Mouse (Mus musculus): ENCODE measurements at regions not wholly inside any gene's neighbourhood (a gene's known extent, or its start where the extent isn't known, plus 50 kb on each side); places are given as distances from the start of the nearest gene placed in this dataset.

GRCm38 (mm10) chr1:7388627-7389026 lies 2580.9 kb downstream of the Gm37988 start:
- Histone ChIP-seq H3K4me3 (ENCODE audit: insufficient read depth in 1 of 2, low read depth in 2 of 2, low read length in 2 of 2) (no peak overlapping the region), H3K36me3 (replicated peaks; ENCODE audit: control insufficient read depth, insufficient read depth, low read depth) (no peaks in the 10 kb centered on the region), H3K9me3 (ENCODE audit: control insufficient read depth, low read length) (no peaks in the 10 kb centered on the region), H3K9ac (replicated peaks) (no peak overlapping the region), H3K4me2 (ENCODE audit: low read depth) (no peak overlapping the region), H3K4me1 (replicated peaks; ENCODE audit: control insufficient read depth in 2 of 2, insufficient read depth in 2 of 2, low read length in 1 of 2) (no peaks in the 10 kb centered on the region), H3K27me3 (ENCODE audit: control insufficient read depth, insufficient read depth, low read length) (no peaks in the 10 kb centered on the region), H3K27ac (no peak overlapping the region)
- no peak for ATAC-seq (ENCODE audit: insufficient read depth)
- no peak for TF ChIP-seq CTCF (IDR thresholded peaks at IDR 0.05; ENCODE audit: low read depth)
- no peak for TF ChIP-seq EP300 (IDR thresholded peaks at IDR 0.05; ENCODE audit: low read depth)
- 61% methylated on average over 1 of the region's 1 CpGs for WGBS (ENCODE audit: insufficient replicate concordance)
- DNase-seq (ENCODE audit: low read depth in 3 of 3, low spot score in 3 of 3), result no peak

GRCm38 (mm10) chr1:7393508-7393907 lies 2585.8 kb downstream of the Gm37988 start:
- Histone ChIP-seq H3K9ac (replicated peaks) (no peak overlapping the region), H3K4me3 (ENCODE audit: insufficient read depth in 1 of 2, low read depth in 2 of 2, low read length in 2 of 2) (no peak overlapping the region), H3K36me3 (replicated peaks; ENCODE audit: control insufficient read depth, insufficient read depth, low read depth) (no peaks in the 10 kb centered on the region), H3K27me3 (ENCODE audit: control insufficient read depth, insufficient read depth, low read length) (no peaks in the 10 kb centered on the region), H3K9me3 (ENCODE audit: control insufficient read depth, low read length) (no peaks in the 10 kb centered on the region), H3K4me2 (ENCODE audit: low read depth) (no peak overlapping the region), H3K4me1 (replicated peaks; ENCODE audit: control insufficient read depth in 2 of 2, insufficient read depth in 2 of 2, low read length in 1 of 2) (0 out of 4 replicates have a peak, but pooled peaks cover 0 to 2% of the 10 kb centered on the region in 2 experiments), H3K27ac (no peak overlapping the region)
- TF ChIP-seq EP300 (IDR thresholded peaks at IDR 0.05; ENCODE audit: low read depth) (no peak), CTCF (IDR thresholded peaks at IDR 0.05; ENCODE audit: low read depth) (no peak)
- ATAC-seq (ENCODE audit: insufficient read depth) (no peak), DNase-seq (ENCODE audit: low read depth in 3 of 3, low spot score in 3 of 3) (no peak)

GRCm38 (mm10) chr1:7394161-7394560 lies 2586.5 kb downstream of the Gm37988 start:
- no peak for ATAC-seq (ENCODE audit: insufficient read depth)
- Histone ChIP-seq H3K4me1 (replicated peaks; ENCODE audit: control insufficient read depth in 2 of 2, insufficient read depth in 2 of 2, low read length in 1 of 2) (0 out of 4 replicates have a peak, but pooled peaks cover 0 to 2% of the 10 kb centered on the region in 2 experiments), H3K27me3 (ENCODE audit: control insufficient read depth, insufficient read depth, low read length) (no peaks in the 10 kb centered on the region)

DNA sequence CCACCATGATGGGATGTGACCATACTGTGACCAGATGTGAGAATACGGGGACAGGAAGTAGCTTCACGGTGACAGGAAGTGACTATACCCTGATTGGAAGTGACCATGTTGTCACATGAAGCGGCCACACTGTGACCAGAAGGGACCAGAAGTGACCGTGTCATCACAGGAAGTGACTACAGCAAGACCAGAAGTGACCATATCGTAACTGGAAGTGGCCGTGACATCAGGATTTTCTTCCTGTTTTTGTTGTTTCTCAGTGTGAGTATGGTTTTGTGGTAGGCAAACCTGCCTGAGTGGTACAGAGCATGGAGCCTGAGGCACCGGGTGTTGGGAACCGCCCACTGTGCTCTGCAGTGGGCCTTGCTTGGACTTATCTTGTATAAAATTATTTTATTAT lies 2587.8 kb downstream of the Gm37988 start:
- ATAC-seq (ENCODE audit: insufficient read depth), result no peak
- Histone ChIP-seq H3K36me3 (replicated peaks; ENCODE audit: control insufficient read depth, insufficient read depth, low read depth) (no peaks in the 10 kb centered on the region), H3K9ac (replicated peaks) (no peak overlapping the region), H3K4me2 (ENCODE audit: low read depth) (no peak overlapping the region), H3K9me3 (ENCODE audit: control insufficient read depth, low read length) (no peaks in the 10 kb centered on the region), H3K27ac (no peak overlapping the region), H3K27me3 (ENCODE audit: control insufficient read depth, insufficient read depth, low read length) (no peaks in the 10 kb centered on the region), H3K4me3 (ENCODE audit: insufficient read depth in 1 of 2, low read depth in 2 of 2, low read length in 2 of 2) (no peak overlapping the region), H3K4me1 (replicated peaks; ENCODE audit: control insufficient read depth in 2 of 2, insufficient read depth in 2 of 2, low read length in 1 of 2) (0 out of 4 replicates have a peak, but pooled peaks cover 0 to 2% of the 10 kb centered on the region in 2 experiments)
- TF ChIP-seq EP300 (IDR thresholded peaks at IDR 0.05; ENCODE audit: low read depth) (no peak), CTCF (IDR thresholded peaks at IDR 0.05; ENCODE audit: low read depth) (no peak)
- DNase-seq (ENCODE audit: low read depth in 3 of 3, low spot score in 3 of 3), result peak in 2 of 3 experiments; percentile 2 to 23
- WGBS (ENCODE audit: insufficient replicate concordance), result 69% methylated on average over 8 of the region's 8 CpGs

More at GRCm38 (mm10) chr1:7394161-7394560, 2586.5 kb downstream of the Gm37988 start:
- no peak overlapping the region for H3K9ac ChIP-seq (replicated peaks)
- H3K4me2 ChIP-seq (ENCODE audit: low read depth), result no peak overlapping the region
- H3K36me3 ChIP-seq (replicated peaks; ENCODE audit: control insufficient read depth, insufficient read depth, low read depth), result no peaks in the 10 kb centered on the region
- WGBS (ENCODE audit: insufficient replicate concordance), result 87% methylated on average over 6 of the region's 6 CpGs
- H3K9me3 ChIP-seq (ENCODE audit: control insufficient read depth, low read length), result no peaks in the 10 kb centered on the region
- H3K4me3 ChIP-seq (ENCODE audit: insufficient read depth in 1 of 2, low read depth in 2 of 2, low read length in 2 of 2), result no peak overlapping the region
- no peak overlapping the region for H3K27ac ChIP-seq
- TF ChIP-seq EP300 (IDR thresholded peaks at IDR 0.05; ENCODE audit: low read depth) (no peak), CTCF (IDR thresholded peaks at IDR 0.05; ENCODE audit: low read depth) (no peak)
- no peak for DNase-seq (ENCODE audit: low read depth in 3 of 3, low spot score in 3 of 3)

GRCm38 (mm10) chr1:7396867-7397806 lies 2589.4 kb downstream of the Gm37988 start:
- WGBS (ENCODE audit: insufficient replicate concordance), result 2% methylated on average over 26 of the region's 26 CpGs
- Histone ChIP-seq H3K9me3 (ENCODE audit: control insufficient read depth, low read length) (no peaks in the 10 kb centered on the region), H3K9ac (replicated peaks) (peak overlapping the region; percentile 61), H3K27me3 (ENCODE audit: control insufficient read depth, insufficient read depth, low read length) (no peaks in the 10 kb centered on the region), H3K36me3 (replicated peaks; ENCODE audit: control insufficient read depth, insufficient read depth, low read depth) (no peaks in the 10 kb centered on the region), H3K4me1 (replicated peaks; ENCODE audit: control insufficient read depth in 2 of 2, insufficient read depth in 2 of 2, low read length in 1 of 2) (0 out of 4 replicates have a peak, but pooled peaks cover 0 to 2% of the 10 kb centered on the region in 2 experiments), H3K27ac (peak overlapping the region; percentile 49), H3K4me2 (ENCODE audit: low read depth) (peak overlapping the region; percentile 90), H3K4me3 (ENCODE audit: insufficient read depth in 1 of 2, low read depth in 2 of 2, low read length in 2 of 2) (peak overlapping the region; percentile 74 to 78)
- DNase-seq (ENCODE audit: low read depth in 3 of 3, low spot score in 3 of 3) (peak; percentile 52 to 78 (median 66)), ATAC-seq (ENCODE audit: insufficient read depth) (peak; percentile 89)
- TF ChIP-seq CTCF (IDR thresholded peaks at IDR 0.05; ENCODE audit: low read depth) (peak; percentile 83), EP300 (IDR thresholded peaks at IDR 0.05; ENCODE audit: low read depth) (no peak)

Data from liver, embryonic 14.5 days (tissue).